Mouse (Mus musculus): ENCODE results near the gene Lancl2. TPM values are rescaled to one million over a fixed set of nuclear protein-coding genes. Genes with fewer than 3 reads are reported as not detected.

Gene Lancl2
- 7.6 and 8.7 TPM in 2 replicates for polyA plus RNA-seq (2012; rRNA removed)

GRCm38 (mm10) chr6:57702376-57702742 lies at the start of gene Lancl2:
Gene Lancl2 (plus strand): TSS chr6:57702540.

DNA sequence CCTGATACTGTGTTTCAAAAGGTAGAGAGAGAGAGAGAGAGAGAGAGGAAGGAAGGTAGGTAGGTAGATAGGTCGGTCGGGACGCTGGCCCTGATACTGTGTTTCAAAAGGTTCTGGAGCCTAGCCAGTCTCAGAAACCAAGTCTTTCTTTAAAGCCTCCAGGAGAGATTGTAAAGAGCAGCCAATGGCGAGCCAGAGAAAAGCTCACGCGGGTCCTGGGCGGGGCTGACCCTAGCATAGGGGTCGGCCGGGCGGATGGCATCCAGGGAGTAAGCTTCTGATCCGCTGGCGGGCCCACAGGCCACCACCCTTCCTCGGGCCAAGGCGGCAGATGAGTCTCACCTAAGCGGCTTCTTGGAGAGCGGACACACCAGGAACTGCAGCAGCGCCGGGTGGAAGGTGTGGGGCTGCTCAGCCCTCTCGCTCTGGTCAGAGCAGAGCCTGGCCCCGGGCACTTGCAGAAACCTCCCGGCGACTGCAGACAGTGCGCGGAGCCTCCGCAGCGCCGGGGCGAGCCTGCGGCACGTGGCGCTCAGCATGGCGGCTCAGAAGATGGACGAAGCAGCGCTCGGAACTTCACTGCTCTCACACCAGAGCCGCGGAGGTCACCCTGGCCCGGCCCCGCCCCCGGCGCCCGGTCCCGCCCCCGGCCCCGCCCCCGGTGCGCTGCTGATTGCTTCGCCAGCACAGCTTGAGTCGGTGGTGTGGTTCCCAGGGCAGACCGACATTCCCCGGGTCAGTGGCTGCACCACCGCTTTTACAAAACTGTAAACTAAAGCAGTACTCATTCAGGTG lies 10.7 kb upstream of the Lancl2 start, which contains the start of gene Pyurf:
TSS of gene Pyurf (minus strand) at position 612 of the 795 bp plus-strand sequence.

Other genes starting within 250 kb of the Lancl2 start
- 2.2 and 2.4 TPM in 2 replicates for gene Ppm1k, start 167.1 kb upstream of the Lancl2 start, polyA plus RNA-seq (2012; rRNA removed)
- gene Herc6, start 121.5 kb upstream of the Lancl2 start, polyA plus RNA-seq (2012; rRNA removed): 2.3 and 3.3 TPM in 2 replicates
- gene Pyurf, start 10.5 kb upstream of the Lancl2 start, polyA plus RNA-seq (2012; rRNA removed): 4.4 and 4.9 TPM in 2 replicates
- gene Vopp1, start 122.6 kb downstream of the Lancl2 start, polyA plus RNA-seq (2012; rRNA removed): 27.7 and 33.2 TPM in 2 replicates
- gene Vmn1r21, start 147.8 kb downstream of the Lancl2 start, polyA plus RNA-seq (2012; rRNA removed): not detected in 2 replicates
- gene Vmn1r22, start 205.5 kb downstream of the Lancl2 start, polyA plus RNA-seq (2012; rRNA removed): not detected in 2 replicates
- not detected in 2 replicates for gene Vmn1r23, start 224.3 kb downstream of the Lancl2 start, polyA plus RNA-seq (2012; rRNA removed)